In the genomic region with DNA sequence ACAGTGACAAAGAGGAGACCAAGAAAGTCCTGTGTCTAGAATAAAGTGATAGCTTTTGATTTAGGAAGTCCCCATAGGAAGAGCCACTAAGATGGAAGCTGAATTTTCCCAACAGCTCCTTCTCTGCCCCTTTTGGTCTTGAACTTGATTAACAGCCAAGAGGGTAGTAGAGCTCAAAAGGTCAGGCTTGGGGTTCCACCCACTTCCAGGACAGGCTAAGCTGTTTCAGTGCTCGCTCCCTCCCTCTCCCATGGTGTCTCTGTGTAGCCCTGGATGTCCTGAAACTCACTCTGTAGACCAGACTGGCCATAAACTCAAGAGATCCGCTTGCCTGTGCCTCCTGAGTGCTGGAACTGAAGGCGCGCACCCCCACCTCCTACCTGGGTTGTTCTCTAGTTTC, we compare ENCODE assay signal across 8 mouse cellular contexts. TPM values are rescaled to one million over a fixed set of nuclear protein-coding genes. Genes with fewer than 3 reads are reported as not detected.
DNase-seq lines count a peak whose midpoint lies in the region; ATAC-seq and TF ChIP-seq lines count a peak whose summit lies in the region.

No protein-coding gene starts in this region.

- H3K27ac ChIP-seq in heart, embryonic 13.5 days (replicated peaks), result no peak overlapping the region
- H3K27ac ChIP-seq in embryonic facial prominence, embryonic 10.5 days (replicated peaks), result no peak overlapping the region
- no peak overlapping the region for H3K27ac ChIP-seq in hindbrain, embryonic 14.5 days
- H3K27ac ChIP-seq in midbrain, embryonic 10.5 days (replicated peaks), result peak overlapping the region; percentile 97; the same call in 1 of the 2 replicates
- no peak overlapping the region for H3K27ac ChIP-seq in thymus, adult 2 months (ENCODE audit: control insufficient read depth, insufficient read depth, low read length)

- H3K4me2 ChIP-seq in heart, embryonic 13.5 days, result peak overlapping the region; percentile 88
- H3K4me2 ChIP-seq in hindbrain, embryonic 14.5 days (replicated peaks), result peak overlapping the region; percentile 76

- TF ChIP-seq CTCF in thymus, adult 2 months (IDR thresholded peaks at IDR 0.05; ENCODE audit: borderline replicate concordance, control insufficient read depth, extremely low read depth, insufficient read depth, low read length, poor library complexity), result no peak

- DNase-seq in heart, adult 18-20 months, result no peak
- DNase-seq in embryonic facial prominence, embryonic 10.5 days (ENCODE audit: low spot score), result no peak
- no peak for DNase-seq in hindbrain, embryonic 14.5 days (ENCODE audit: low spot score)
- DNase-seq in midbrain, embryonic 10.5 days (ENCODE audit: low spot score), result no peak
- DNase-seq in layer of hippocampus, postnatal 14 days (ENCODE audit: low spot score in 2 of 2), result no peak
- DNase-seq in frontal cortex, postnatal 10 days (ENCODE audit: low spot score in 2 of 2), result no peak
- DNase-seq in thymus, adult 2 months, result no peak

- 88% methylated on average over 4 of the region's 4 CpGs for WGBS in heart, embryonic 13.5 days
- WGBS in embryonic facial prominence, embryonic 10.5 days, result 89% methylated on average over 4 of the region's 4 CpGs
- 93% methylated on average over 4 of the region's 4 CpGs for WGBS in hindbrain, embryonic 14.5 days
- WGBS in midbrain, embryonic 10.5 days, result 91% methylated on average over 4 of the region's 4 CpGs
- WGBS in thymus, adult 2 months, result 97% methylated on average over 4 of the region's 4 CpGs

- H3K4me3 ChIP-seq in heart, embryonic 13.5 days, result peak overlapping the region; percentile 87
- peak overlapping the region; percentile 95 for H3K4me3 ChIP-seq in embryonic facial prominence, embryonic 10.5 days
- peak overlapping the region; percentile 92 for H3K4me3 ChIP-seq in hindbrain, embryonic 14.5 days (replicated peaks; ENCODE audit: low read length)
- peak overlapping the region; percentile 96 for H3K4me3 ChIP-seq in midbrain, embryonic 10.5 days
- H3K4me3 ChIP-seq in thymus, adult 2 months (ENCODE audit: control insufficient read depth, insufficient read depth, low read length), result no peak overlapping the region

- H3K27me3 ChIP-seq in heart, embryonic 13.5 days (replicated peaks), result no peaks in the 10 kb centered on the region
- no peaks in the 10 kb centered on the region for H3K27me3 ChIP-seq in embryonic facial prominence, embryonic 10.5 days (replicated peaks; ENCODE audit: low read depth, poor library complexity, severe bottlenecking)
- H3K27me3 ChIP-seq in hindbrain, embryonic 14.5 days (ENCODE audit: control insufficient read depth, insufficient read depth, low read length), result no peaks in the 10 kb centered on the region
- no peaks in the 10 kb centered on the region for H3K27me3 ChIP-seq in midbrain, embryonic 10.5 days (ENCODE audit: low read depth, poor library complexity, severe bottlenecking)
- H3K27me3 ChIP-seq in thymus, adult 2 months (ENCODE audit: control insufficient read depth, insufficient read depth, low read length), result no peaks in the 10 kb centered on the region

- H3K36me3 ChIP-seq in heart, embryonic 13.5 days, result peaks cover 39% of the 10 kb centered on the region
- H3K36me3 ChIP-seq in embryonic facial prominence, embryonic 10.5 days (replicated peaks), result peaks cover 50% of the 10 kb centered on the region
- H3K36me3 ChIP-seq in hindbrain, embryonic 14.5 days (replicated peaks; ENCODE audit: control insufficient read depth, insufficient read depth), result peaks cover 37% of the 10 kb centered on the region
- H3K36me3 ChIP-seq in midbrain, embryonic 10.5 days, result peaks cover 46% of the 10 kb centered on the region
- peaks cover 28% of the 10 kb centered on the region for H3K36me3 ChIP-seq in thymus, adult 2 months (ENCODE audit: control insufficient read depth, insufficient read depth, low read length)

- peaks cover 27% of the 10 kb centered on the region for H3K4me1 ChIP-seq in heart, embryonic 13.5 days
- peaks cover 28% of the 10 kb centered on the region for H3K4me1 ChIP-seq in embryonic facial prominence, embryonic 10.5 days
- peaks cover 27% of the 10 kb centered on the region for H3K4me1 ChIP-seq in hindbrain, embryonic 14.5 days (replicated peaks; ENCODE audit: control insufficient read depth, insufficient read depth, low read length)
- H3K4me1 ChIP-seq in midbrain, embryonic 10.5 days, result peaks cover 31% of the 10 kb centered on the region
- H3K4me1 ChIP-seq in thymus, adult 2 months (replicated peaks; ENCODE audit: control insufficient read depth, insufficient read depth, low read length), result peaks cover 18% of the 10 kb centered on the region

- TF ChIP-seq POLR2A in thymus, adult 2 months (IDR thresholded peaks at IDR 0.05; ENCODE audit: control insufficient read depth, extremely low read depth, insufficient read depth, low read length, poor library complexity), result no peak

- H3K9me3 ChIP-seq in heart, embryonic 13.5 days, result no peaks in the 10 kb centered on the region
- no peaks in the 10 kb centered on the region for H3K9me3 ChIP-seq in embryonic facial prominence, embryonic 10.5 days
- no peaks in the 10 kb centered on the region for H3K9me3 ChIP-seq in hindbrain, embryonic 14.5 days (ENCODE audit: control insufficient read depth, low read length)
- no peaks in the 10 kb centered on the region for H3K9me3 ChIP-seq in midbrain, embryonic 10.5 days (replicated peaks)

- peak overlapping the region; percentile 95 for H3K9ac ChIP-seq in heart, embryonic 13.5 days
- H3K9ac ChIP-seq in hindbrain, embryonic 14.5 days, result peak overlapping the region; percentile 90

- ATAC-seq in heart, embryonic 13.5 days (ENCODE audit: extremely low read depth, insufficient number of reproducible peaks, low FRiP score, low TSS enrichment), result no peak
- no peak for ATAC-seq in hindbrain, embryonic 14.5 days (ENCODE audit: low FRiP score)

RNA-seq across cellular contexts. Expression of a gene that starts 2.0 kb away (rescaled TPM):
- 13.5 and 15.0 TPM in 2 replicates for polyA plus RNA-seq in heart, embryonic 13.5 days (2015; fragmentation: Nextera tagmentation; extraction: Ambion mirVana)
- 1 to 10 TPM; 7.4 to 9.8 TPM for total RNA-seq in heart, adult 18-20 months (2021)
- 23.4 and 26.9 TPM in 2 replicates for polyA plus RNA-seq in embryonic facial prominence, embryonic 10.5 days (2016; fragmentation: Nextera tagmentation; extraction: Ambion mirVana)
- polyA plus RNA-seq in hindbrain, embryonic 14.5 days (2014; fragmentation: Nextera tagmentation; extraction: Ambion mirVana), result 6.4 and 8.1 TPM in 2 replicates
- polyA plus RNA-seq in midbrain, embryonic 10.5 days (2016; fragmentation: Nextera tagmentation; extraction: Ambion mirVana), result 24.7 and 28.6 TPM in 2 replicates
- total RNA-seq in layer of hippocampus, postnatal 14 days (2021), result 10 to 100 TPM; 13.7 to 17.9 TPM
- polyA plus RNA-seq in thymus, adult 2 months (2012; rRNA removed), result 390 and 404 TPM in 2 replicates

RNA-seq across cellular contexts. Expression of a gene that starts 17.7 kb away (rescaled TPM):
- 2.1 and 2.3 TPM in 2 replicates for polyA plus RNA-seq in heart, embryonic 13.5 days (2015; fragmentation: Nextera tagmentation; extraction: Ambion mirVana)
- total RNA-seq in heart, adult 18-20 months (2021), result 1 to 10 TPM in 1 of 2 experiments, under 1 TPM in 1; 0.87 to 1.8 TPM
- 0.31 and 0.34 TPM in 2 replicates for polyA plus RNA-seq in embryonic facial prominence, embryonic 10.5 days (2016; fragmentation: Nextera tagmentation; extraction: Ambion mirVana)
- 1.1 and 1.4 TPM in 2 replicates for polyA plus RNA-seq in hindbrain, embryonic 14.5 days (2014; fragmentation: Nextera tagmentation; extraction: Ambion mirVana)
- 0.27 and 0.58 TPM in 2 replicates for polyA plus RNA-seq in midbrain, embryonic 10.5 days (2016; fragmentation: Nextera tagmentation; extraction: Ambion mirVana)
- under 1 TPM; 0.31 to 0.35 TPM for total RNA-seq in layer of hippocampus, postnatal 14 days (2021)
- polyA plus RNA-seq in thymus, adult 2 months (2012; rRNA removed), result 1.1 and 2.6 TPM in 2 replicates

RNA-seq across cellular contexts. Expression of a gene that starts 18.3 kb away (rescaled TPM):
- polyA plus RNA-seq in heart, embryonic 13.5 days (2015; fragmentation: Nextera tagmentation; extraction: Ambion mirVana), result 1,584 and 1,655 TPM in 2 replicates
- total RNA-seq in heart, adult 18-20 months (2021), result 100 to 1,000 TPM; 138 to 153 TPM
- polyA plus RNA-seq in embryonic facial prominence, embryonic 10.5 days (2016; fragmentation: Nextera tagmentation; extraction: Ambion mirVana), result 2,343 and 2,408 TPM in 2 replicates
- polyA plus RNA-seq in hindbrain, embryonic 14.5 days (2014; fragmentation: Nextera tagmentation; extraction: Ambion mirVana), result 1,223 and 1,455 TPM in 2 replicates
- polyA plus RNA-seq in midbrain, embryonic 10.5 days (2016; fragmentation: Nextera tagmentation; extraction: Ambion mirVana), result 2,448 and 2,588 TPM in 2 replicates
- 100 to 1,000 TPM; 661 to 671 TPM for total RNA-seq in layer of hippocampus, postnatal 14 days (2021)
- polyA plus RNA-seq in thymus, adult 2 months (2012; rRNA removed), result 3,866 and 5,106 TPM in 2 replicates

RNA-seq across cellular contexts. Expression of a gene that starts 21.7 kb away (rescaled TPM):
- 6.2 and 6.6 TPM in 2 replicates for polyA plus RNA-seq in heart, embryonic 13.5 days (2015; fragmentation: Nextera tagmentation; extraction: Ambion mirVana)
- total RNA-seq in heart, adult 18-20 months (2021), result 1 to 10 TPM; 1.5 to 2.2 TPM
- polyA plus RNA-seq in embryonic facial prominence, embryonic 10.5 days (2016; fragmentation: Nextera tagmentation; extraction: Ambion mirVana), result 29.2 and 29.5 TPM in 2 replicates
- polyA plus RNA-seq in hindbrain, embryonic 14.5 days (2014; fragmentation: Nextera tagmentation; extraction: Ambion mirVana), result 19.4 and 19.8 TPM in 2 replicates
- polyA plus RNA-seq in midbrain, embryonic 10.5 days (2016; fragmentation: Nextera tagmentation; extraction: Ambion mirVana), result 19.3 and 23.9 TPM in 2 replicates
- total RNA-seq in layer of hippocampus, postnatal 14 days (2021), result 1 to 10 TPM; 8.1 to 9.3 TPM
- polyA plus RNA-seq in thymus, adult 2 months (2012; rRNA removed), result 8.0 and 9.8 TPM in 2 replicates

RNA-seq across cellular contexts. Expression of a gene that starts 37.3 kb away (rescaled TPM):
- polyA plus RNA-seq in heart, embryonic 13.5 days (2015; fragmentation: Nextera tagmentation; extraction: Ambion mirVana), result not detected in 2 replicates
- total RNA-seq in heart, adult 18-20 months (2021), result not detected
- not detected in 2 replicates for polyA plus RNA-seq in embryonic facial prominence, embryonic 10.5 days (2016; fragmentation: Nextera tagmentation; extraction: Ambion mirVana)
- not detected in 2 replicates for polyA plus RNA-seq in hindbrain, embryonic 14.5 days (2014; fragmentation: Nextera tagmentation; extraction: Ambion mirVana)
- polyA plus RNA-seq in midbrain, embryonic 10.5 days (2016; fragmentation: Nextera tagmentation; extraction: Ambion mirVana), result not detected in 2 replicates
- total RNA-seq in layer of hippocampus, postnatal 14 days (2021), result not detected
- polyA plus RNA-seq in thymus, adult 2 months (2012; rRNA removed), result 82.1 and 153 TPM in 2 replicates

Comparison
In these comparisons a context has a peak if more than half of its experiments do, and no peak if none do; other contexts are left out.
1. RNA of a gene that starts 2.0 kb away (polyA plus RNA-seq): 390 to 404 TPM in thymus, adult 2 months; 23.4 to 26.9 TPM in embryonic facial prominence, embryonic 10.5 days, 24.7 to 28.6 TPM in midbrain, embryonic 10.5 days, 13.5 to 15.0 TPM in heart, embryonic 13.5 days and 6.4 to 8.1 TPM in hindbrain, embryonic 14.5 days; every median in the first group is over 10 times any median in the second.